Mouse (Mus musculus) thymus, postnatal 10 days (tissue): Measurements from ENCODE around the gene Atad5.
"Not testable (repeated sequence)": the region's sequence is repeated elsewhere in the genome, so short reads cannot be mapped to it uniquely, and the experiment has no call there.

Source experiments
- DNase-seq, 2 experiments: peaks; one replicate each; pipeline ENCODE4 v3.0.0; 2021; ENCODE audit warnings: low spot score in 2 of 2

Gene Atad5

DNA sequence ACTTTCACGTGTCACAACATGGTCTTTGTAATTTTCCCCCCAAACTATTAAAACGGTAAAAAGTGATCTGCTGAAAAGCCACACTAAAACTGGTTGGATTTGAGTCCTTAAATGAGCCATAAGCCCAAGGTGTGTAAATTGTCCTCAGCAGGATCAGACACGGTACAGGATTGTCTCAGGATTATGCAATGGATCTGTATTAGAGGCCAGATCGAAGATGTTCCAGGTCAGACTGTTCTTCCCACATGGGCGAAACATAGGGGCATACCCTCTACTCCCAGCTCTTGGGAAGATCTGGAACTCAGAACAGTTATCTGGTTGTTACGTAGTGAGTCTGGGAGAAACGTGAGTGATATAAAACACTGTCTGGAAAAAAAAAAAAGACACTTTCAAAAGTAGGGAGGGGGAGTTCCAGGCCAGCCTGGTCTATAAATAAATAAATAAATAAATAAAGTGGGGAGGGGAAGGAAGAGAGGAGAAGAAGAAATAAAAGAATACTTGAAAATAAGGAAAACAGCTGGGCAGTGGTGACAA lies 7.3 kb upstream of the Atad5 start:
- no peak for DNase-seq

GRCm38 (mm10) chr11:80085356-80086055 lies 3.7 kb upstream of the Atad5 start:
- no peak for DNase-seq

DNA sequence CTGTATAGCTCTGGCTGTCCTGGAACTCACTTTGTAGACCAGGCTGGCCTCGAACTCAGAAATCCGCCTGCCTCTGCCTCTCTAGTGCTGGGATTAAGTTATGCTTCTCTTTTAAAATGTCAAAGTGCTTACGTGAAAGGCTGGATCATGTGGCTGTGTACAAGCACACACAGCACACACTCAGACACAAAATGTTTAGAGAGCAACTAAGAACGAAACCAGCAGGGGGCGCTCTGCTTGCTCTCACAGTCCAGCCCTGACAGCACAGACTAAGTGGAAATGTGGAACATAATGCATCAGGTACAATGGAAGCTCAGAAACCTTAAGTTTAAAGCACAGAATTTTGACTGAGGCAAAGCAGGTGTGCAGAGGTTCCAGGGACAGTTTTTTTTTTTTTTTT lies 2.4 kb upstream of the Atad5 start:
- peak; percentile 77 to 93 for DNase-seq

DNA sequence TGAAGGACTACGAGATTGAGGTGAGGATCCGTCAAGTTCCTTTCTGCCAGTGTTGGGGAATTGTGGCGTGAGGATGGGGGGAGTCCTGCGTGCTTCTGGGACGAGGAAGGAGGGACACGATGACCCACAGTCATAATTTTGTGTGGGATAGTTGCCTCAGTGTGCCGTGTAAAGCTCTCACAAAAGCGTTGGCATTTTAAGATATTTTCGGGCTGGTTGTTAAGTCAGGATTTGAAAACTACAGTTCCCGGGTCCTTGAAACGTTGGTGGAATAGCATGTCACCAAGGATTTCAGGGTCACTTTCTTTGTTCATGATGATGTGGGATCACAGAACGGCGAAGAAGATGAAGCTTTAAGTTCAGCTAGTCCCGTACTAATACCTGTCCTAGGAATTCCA lies 616 bp downstream of the Atad5 start:
- no peak for DNase-seq

DNA sequence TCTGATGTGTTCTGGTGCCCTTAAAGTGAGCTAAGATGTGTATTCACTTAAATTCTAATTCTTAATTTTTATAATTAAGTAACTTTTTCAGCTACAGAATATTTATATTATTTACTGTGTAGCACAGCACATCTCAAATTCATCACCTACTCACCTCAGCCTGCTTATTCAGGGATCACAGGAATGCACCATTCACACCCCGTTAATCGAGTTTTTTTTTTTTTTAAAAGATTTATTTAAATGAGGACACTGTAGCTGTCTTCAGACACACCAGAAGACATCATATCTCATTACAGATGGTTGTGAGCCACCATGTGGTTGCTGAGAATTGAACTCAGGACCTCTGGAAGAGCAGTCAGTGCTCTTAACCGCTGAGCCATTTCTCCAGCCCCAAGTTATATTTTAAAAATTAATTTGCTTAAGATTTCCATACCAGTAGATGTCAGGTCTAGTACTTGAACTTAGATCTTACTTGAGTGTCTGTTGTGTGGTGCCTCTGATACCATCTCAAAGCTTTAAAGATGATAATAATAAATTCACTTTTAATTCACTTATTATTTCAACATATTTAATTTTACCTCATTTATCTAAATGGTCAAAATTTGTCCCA lies 1.5 kb downstream of the Atad5 start:
- DNase-seq: no peak

- no peak for DNase-seq
Observed at GRCm38 (mm10) chr11:80098444-80099056, 9.3 kb downstream of the Atad5 start.

DNA sequence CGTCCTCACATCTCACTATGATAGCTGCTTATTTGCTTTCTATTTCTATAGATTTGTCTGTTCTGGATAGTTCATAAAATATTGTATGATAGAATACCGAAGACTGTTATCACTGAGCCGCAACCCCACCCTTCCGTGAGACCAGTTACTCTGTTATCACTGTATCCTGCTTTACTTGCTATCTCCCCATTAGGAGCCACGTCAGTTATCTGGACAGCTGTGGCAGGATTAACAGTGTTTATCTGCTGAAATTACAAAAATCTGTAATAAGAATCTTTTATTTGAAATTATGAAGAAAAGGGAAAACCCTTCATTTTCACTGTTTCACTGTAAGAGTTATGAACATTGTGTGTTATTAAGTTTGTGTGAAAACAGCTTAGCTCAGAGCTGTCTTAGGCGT lies 12.1 kb downstream of the Atad5 start:
- no peak for DNase-seq

DNA sequence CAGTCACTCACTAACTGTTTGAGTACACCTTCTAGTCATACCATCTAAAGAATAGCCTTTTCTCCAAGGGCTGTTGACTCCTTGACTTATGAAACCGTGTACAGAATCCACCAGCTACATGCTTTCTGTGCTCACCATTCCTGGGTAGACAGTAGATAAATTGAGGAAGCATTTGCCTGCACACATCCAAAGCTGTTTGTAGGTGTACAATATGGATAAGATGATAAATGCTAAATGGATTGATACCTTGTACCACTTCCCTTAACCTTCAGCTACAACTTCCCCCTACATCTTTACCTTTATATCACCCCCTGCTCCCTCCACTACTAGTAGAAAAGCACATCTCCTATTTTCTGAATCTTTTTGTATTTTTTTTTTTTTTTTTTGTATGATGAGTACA lies 15.2 kb downstream of the Atad5 start:
- DNase-seq: no peak

GRCm38 (mm10) chr11:80116411-80116810 lies 27.2 kb downstream of the Atad5 start:
- no peak for DNase-seq

DNA sequence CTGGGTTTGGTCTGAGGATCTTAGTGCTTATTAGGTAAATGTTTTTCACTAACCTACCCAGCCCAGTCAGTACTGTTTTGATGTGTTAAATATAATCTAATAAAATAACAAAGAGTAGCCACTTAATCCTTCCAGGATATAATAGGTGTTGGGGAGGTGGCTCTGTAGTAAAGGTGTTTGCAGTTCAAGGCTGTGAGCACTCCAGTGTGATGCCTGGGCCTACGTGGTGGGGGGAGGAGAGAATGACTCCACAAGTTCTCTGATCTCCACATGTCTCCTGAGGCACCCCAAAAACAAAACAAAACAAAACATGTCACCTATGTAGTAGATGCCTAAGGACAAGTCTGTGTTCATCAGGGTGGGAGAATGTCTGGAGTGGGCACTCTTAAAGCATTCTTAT lies 42.9 kb downstream of the Atad5 start:
- DNase-seq: no peak

DNA sequence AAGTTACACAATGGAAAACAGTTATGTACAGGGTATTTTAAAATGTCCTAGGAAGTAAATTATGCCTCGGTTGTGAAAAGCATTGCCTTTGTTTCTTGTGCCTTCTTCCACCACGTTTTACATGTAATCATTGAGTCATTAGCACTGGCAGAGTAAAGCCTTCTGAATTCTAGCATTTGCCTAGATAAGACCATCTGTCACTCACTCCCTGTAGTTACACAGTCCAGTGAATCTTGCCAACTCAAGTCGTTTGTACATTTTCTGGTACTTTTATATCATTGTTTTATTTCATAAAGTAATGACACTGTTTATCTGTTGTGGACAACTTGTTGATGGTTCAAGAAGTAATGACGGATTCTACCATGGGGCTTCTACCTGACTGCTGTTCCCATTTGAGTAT lies 45.5 kb downstream of the Atad5 start:
- DNase-seq: no peak

- peak; percentile 53 for DNase-seq
Observed at GRCm38 (mm10) chr11:80135954-80136683, 46.9 kb downstream of the Atad5 start.

- DNase-seq: peak in 1 of 2 experiments; percentile 10
Observed at GRCm38 (mm10) chr11:80136786-80137185, 47.6 kb downstream of the Atad5 start.

DNA sequence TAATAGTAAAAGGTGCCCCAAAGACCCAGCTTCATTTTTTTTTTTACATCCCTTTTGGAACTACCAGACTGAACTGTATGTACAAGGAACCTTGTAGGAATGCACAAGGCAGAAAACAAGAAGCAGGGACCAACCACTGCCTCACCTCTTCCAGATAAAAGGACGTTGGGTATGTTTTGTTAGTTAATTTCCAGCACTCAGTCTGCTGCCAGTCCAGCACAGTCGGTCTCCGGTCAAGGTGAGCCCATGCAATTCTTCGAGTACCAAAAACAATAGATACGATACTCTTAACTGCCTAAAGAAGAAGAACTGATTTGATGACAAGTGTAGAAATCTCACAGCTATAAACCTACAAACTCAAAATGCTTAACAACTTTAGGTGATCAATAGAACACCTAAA lies 48.6 kb downstream of the Atad5 start:
- no peak for DNase-seq

DNA sequence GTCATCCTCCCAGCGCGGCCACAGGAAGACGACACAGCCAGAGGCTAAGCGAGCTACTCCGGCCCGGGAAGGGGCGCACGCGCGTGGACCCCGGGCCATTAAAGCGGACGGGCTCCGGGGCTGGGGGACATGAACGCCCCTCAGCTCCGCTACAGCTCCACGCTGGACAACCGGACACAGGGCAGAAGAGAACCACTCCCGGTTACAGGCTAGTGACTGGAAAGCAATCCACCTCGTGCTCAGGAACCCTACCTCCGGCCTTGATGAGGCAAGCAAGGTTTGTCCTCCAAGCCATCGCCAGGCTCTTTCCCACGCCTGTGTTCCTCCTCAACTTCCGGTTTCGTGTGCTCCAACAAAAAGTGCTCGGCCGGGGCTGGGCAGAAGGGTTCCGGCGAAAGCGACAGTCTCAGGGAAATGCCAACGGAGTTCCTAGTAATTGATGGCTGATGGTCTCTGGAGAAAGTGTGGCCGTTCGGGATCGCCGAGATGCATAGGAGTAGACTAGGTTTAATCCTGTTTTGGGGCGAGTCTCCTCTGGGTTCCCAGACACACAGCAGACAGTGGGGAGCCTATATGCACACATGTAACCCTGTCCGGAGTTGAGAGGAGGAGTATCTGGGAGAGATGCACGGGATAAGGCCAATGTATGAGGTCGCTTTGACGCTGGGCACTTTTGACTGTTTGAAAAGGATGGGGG lies 52.8 kb downstream of the Atad5 start, which contains the start of gene Tefm:
Gene Tefm, minus strand, starts transcription at position 351 of the 697 bp plus-strand sequence.
- DNase-seq: peak; percentile 67 to 79

- no peak for DNase-seq
Observed at GRCm38 (mm10) chr11:80142872-80143271, 53.7 kb downstream of the Atad5 start.

- no peak for DNase-seq
Observed at GRCm38 (mm10) chr11:80145787-80146275, 56.6 kb downstream of the Atad5 start.

DNA sequence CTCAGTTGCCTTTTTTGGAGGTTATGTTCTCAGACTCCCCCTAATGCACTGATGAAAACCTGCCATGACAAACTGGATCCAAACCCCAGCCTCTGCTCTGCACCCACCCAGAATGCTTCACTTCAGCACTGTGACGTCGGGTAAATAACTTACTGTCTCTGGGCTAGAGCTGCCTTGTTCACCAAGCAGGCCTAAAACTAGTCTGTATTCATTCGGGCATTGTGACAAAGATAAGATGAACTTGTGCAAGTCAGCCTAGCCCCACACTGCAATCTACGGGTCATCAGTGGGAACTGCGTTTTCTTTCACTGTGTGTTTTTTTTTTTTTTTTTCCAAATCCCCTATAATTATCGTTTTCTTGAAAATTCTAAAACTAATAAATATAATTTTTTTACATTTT lies 58.5 kb downstream of the Atad5 start:
- DNase-seq: no peak

GRCm38 (mm10) chr11:80148313-80148712 lies 59.1 kb downstream of the Atad5 start:
- DNase-seq: no peak

DNA sequence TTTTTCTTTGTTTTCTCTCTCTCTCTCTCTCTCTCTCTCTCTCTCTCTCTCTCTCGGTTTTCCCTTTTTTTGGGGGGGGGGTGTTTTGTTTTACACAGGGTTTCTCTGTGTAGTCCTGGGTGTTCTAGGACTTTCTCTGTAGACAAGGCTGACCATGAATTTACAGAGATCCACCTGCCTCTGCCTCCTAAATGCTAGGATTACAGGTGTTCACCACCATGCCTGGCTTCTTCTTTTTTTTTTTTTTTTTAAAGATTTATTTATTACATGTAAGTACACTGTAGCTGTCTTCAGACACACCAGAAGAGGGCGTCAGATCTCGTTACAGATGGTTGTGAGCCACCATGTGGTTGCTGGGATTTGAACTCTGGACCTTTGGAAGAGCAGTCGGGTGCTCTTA lies 59.8 kb downstream of the Atad5 start:
- DNase-seq: not testable (repeated sequence)

GRCm38 (mm10) chr11:80149412-80150023 lies 60.3 kb downstream of the Atad5 start:
- DNase-seq: no peak
